Mouse (Mus musculus): Measurements from ENCODE around the gene Tctex1d1. TPM values are rescaled to one million over a fixed set of nuclear protein-coding genes. Genes with fewer than 3 reads are reported as not detected.

The Tctex1d1 gene
- total RNA-seq, 1 experiment from 2014 or later: not detected

DNA sequence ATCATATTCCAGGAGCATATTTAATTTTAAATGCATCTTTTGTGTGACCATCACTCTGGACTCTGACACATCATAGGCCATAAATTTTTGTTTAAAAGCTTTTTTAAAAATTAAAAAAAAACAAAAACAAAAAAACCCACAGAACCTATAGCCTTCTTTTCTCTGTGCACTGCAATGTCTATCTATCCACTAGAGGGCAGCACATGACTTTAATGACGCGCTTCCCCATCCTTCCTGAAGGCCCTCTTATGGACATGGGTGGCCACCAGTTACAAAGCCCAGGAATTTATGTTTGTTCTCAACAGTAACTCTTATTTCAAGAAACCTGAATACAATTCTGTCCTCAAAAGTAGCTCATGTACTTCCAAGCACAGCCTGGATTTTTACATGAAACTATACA is 8.5 kb downstream of the Tctex1d1 start:
- peak; percentile 79; the same call in 1 of the 2 replicates for ATAC-seq (ENCODE audit: extremely low read depth, insufficient number of reproducible peaks, low FRiP score, poor library complexity, severe bottlenecking)

GRCm38 (mm10) chr4:102987325-102987724 is 8.9 kb downstream of the Tctex1d1 start:
- ATAC-seq (ENCODE audit: extremely low read depth, insufficient number of reproducible peaks, low FRiP score, poor library complexity, severe bottlenecking): no peak

- ATAC-seq (ENCODE audit: extremely low read depth, insufficient number of reproducible peaks, low FRiP score, poor library complexity, severe bottlenecking): no peak
Observed at GRCm38 (mm10) chr4:102987756-102988155, 9.3 kb downstream of the Tctex1d1 start.

DNA sequence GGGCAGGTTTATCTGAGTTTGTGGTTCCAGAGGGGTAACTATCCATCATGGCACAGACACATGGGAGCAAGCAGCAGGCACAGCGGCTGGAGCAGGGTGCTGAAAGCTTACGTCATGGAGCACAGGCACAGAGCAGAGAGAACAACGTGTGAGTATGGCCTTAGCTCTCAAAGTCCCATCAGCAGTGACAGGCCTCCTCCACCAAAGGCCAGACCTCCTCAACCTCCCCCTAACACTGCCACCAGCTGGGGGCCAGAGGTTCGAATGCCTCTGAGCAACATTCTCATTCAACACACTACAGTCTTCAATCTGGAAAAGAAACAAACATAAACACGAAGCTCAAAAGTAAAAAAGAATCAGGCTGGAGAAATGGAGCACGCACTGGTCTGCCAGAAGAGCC is 10.1 kb downstream of the Tctex1d1 start:
- ATAC-seq (ENCODE audit: extremely low read depth, insufficient number of reproducible peaks, low FRiP score, poor library complexity, severe bottlenecking): no peak

DNA sequence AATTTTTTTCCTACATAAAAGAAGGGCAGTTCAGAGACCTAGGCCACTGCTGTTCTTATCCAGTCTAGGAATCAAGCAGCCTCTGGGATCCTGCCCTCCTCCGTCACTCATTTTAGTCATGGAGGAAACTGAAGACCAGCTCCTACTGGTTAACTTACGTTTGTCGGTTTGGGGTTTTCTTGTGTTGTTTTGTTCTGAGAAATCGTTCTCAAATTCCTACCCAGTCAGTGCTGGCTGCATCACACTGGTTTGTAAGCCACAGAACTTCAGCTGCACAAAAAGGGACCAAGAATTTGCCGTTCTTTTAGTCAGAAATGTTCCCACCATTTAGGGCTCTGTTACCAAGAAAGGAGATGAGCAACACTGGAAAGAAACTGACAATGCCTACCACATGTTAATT is 11.0 kb downstream of the Tctex1d1 start:
- ATAC-seq (ENCODE audit: extremely low read depth, insufficient number of reproducible peaks, low FRiP score, poor library complexity, severe bottlenecking): no peak

DNA sequence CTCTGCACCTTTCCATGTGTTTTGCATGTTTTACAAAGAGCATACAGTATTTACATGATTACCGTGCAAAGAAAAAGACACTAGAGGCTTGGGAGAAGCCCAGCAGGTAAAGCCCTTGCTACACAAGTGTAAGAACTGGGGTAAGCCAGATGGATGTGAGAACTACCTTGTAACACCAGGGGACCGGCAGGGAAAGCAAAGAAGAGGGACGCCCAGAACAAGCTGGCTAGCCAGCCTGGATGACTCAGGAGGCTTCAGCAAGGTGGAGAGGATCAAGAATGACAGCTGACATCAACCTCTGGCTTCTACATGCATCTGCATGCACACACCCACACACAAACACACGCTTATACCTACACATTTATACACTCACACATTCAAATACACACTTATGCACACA is 11.6 kb downstream of the Tctex1d1 start:
- ATAC-seq (ENCODE audit: extremely low read depth, insufficient number of reproducible peaks, low FRiP score, poor library complexity, severe bottlenecking): no peak

- no peak for ATAC-seq (ENCODE audit: extremely low read depth, insufficient number of reproducible peaks, low FRiP score, poor library complexity, severe bottlenecking)
Observed at GRCm38 (mm10) chr4:102990595-102991340, 12.4 kb downstream of the Tctex1d1 start.

- ATAC-seq (ENCODE audit: extremely low read depth, insufficient number of reproducible peaks, low FRiP score, poor library complexity, severe bottlenecking): no peak
Observed at GRCm38 (mm10) chr4:102991685-102992084, 13.3 kb downstream of the Tctex1d1 start.

DNA sequence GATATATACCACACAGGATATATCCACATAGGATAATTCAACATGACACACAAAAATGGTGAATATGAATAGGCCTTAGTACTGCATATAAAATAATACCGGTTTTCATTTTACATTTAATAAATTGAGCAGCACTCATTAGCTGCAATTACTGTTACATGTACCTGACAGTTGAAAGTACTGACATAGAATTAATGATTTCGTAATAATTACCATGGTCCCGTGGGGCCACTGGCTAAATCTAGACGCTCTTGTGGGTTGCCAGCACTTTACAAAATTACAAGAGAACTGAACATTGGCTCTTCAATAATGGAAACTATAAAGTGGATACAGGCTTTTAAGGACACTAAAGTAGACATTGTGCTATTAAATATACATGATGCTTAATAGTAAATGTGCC is 26.3 kb downstream of the Tctex1d1 start:
- ATAC-seq (ENCODE audit: extremely low read depth, insufficient number of reproducible peaks, low FRiP score, poor library complexity, severe bottlenecking): no peak

GRCm38 (mm10) chr4:103005190-103005945 is 27.0 kb downstream of the Tctex1d1 start:
- ATAC-seq (ENCODE audit: extremely low read depth, insufficient number of reproducible peaks, low FRiP score, poor library complexity, severe bottlenecking): no peak

DNA sequence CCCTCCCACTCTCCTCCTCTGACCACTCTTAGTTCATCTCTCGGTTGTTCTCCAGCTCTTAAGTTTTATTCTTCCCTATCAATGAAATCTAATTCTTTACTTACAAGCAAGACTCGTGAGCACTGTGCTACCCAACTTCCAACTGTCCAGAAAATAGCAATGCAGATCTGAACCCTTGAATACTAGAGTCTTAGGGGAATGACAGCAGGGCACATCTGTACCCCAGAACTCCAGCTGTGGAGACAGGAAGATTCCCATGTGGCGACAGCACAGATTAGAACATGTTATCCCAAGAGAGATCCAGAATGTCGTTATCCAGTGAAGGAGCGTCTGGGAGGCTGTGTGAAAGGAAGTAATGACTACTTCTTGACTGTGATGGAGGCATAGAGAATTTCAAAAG is 27.9 kb downstream of the Tctex1d1 start:
- ATAC-seq (ENCODE audit: extremely low read depth, insufficient number of reproducible peaks, low FRiP score, poor library complexity, severe bottlenecking): no peak

GRCm38 (mm10) chr4:103006943-103007418 is 28.6 kb downstream of the Tctex1d1 start:
- ATAC-seq (ENCODE audit: extremely low read depth, insufficient number of reproducible peaks, low FRiP score, poor library complexity, severe bottlenecking): no peak

DNA sequence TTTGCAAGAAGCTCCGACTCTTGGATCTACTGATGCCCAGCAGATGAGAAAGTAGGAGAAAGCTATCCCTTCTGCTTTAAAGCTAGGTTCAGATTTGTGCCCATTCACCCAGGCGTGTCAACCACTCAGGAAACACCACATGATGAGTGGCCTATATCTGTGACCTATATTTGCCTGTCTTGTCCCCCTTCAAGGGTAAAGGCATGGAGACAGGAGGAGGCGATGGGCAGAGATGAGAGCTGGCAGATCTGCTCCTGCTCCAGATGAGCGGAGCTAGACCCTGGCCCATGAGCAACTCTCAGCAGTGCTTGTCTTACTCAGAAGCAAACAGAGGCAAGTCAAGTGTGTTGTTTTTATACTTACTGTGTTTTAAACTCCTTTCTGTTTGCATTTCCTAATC is 32.3 kb downstream of the Tctex1d1 start:
- ATAC-seq (ENCODE audit: extremely low read depth, insufficient number of reproducible peaks, low FRiP score, poor library complexity, severe bottlenecking): no peak

DNA sequence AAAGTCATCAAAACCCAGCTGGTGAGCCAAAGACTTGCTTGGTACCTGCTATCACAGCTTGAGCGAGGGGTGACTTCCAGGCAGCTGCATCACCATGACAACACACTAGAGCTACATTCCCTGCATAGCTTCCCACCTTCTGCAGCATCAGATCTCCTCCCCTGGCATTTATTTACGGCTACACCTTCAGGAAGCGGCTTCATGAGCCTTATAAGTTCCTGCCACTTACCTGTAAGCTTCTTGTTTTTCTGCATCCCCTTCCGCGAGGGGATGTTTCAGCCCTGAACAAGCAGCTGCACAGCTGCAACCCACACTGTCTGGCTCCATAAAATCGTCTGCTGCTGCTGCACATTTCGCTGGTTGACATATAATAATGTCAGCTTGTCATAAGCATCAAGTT is 33.4 kb downstream of the Tctex1d1 start:
- no peak for ATAC-seq (ENCODE audit: extremely low read depth, insufficient number of reproducible peaks, low FRiP score, poor library complexity, severe bottlenecking)

DNA sequence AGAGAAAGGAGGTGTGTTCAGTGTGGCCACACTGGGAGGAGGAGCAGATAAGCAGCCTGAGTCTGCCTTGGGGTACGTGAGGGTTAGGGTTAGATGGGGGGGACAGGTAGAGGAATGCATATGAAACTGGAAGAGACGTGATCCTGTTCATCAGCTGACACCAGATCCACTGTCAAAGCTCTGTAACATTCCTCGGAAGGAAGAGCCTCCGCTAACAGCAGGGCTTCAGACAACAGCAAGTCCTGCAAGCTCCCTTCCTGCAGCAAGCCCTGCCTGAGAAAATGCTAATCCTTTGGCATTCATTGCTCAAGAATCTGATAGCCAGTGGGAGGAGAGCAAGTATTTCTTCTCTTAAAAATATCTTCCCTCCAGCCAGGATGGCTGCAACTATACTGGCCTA is 35.1 kb downstream of the Tctex1d1 start:
- ATAC-seq (ENCODE audit: extremely low read depth, insufficient number of reproducible peaks, low FRiP score, poor library complexity, severe bottlenecking): no peak

DNA sequence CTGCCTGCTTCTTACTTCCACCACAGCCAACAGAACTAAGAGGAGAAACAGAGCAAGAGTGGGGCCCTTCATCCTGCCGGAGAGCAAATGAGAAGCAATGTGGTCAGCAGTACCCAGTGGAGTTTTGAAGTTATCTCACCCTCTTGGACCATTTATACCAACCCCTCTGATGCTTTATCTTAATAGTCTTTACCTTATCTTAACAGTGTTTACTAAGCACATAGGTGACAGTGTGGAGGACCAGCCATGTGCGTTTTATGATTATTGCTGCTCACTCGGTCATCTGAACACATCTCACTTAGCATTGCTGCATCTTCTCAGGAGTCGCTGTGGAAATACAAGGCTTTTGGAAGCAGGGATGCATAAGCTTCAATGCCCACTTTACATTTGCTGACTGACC is 48.2 kb downstream of the Tctex1d1 start, which contains the start of gene Insl5:
Gene Insl5 (minus strand): TSS at position 222 of the 400 bp plus-strand sequence.
- no peak for ATAC-seq (ENCODE audit: extremely low read depth, insufficient number of reproducible peaks, low FRiP score, poor library complexity, severe bottlenecking)

DNA sequence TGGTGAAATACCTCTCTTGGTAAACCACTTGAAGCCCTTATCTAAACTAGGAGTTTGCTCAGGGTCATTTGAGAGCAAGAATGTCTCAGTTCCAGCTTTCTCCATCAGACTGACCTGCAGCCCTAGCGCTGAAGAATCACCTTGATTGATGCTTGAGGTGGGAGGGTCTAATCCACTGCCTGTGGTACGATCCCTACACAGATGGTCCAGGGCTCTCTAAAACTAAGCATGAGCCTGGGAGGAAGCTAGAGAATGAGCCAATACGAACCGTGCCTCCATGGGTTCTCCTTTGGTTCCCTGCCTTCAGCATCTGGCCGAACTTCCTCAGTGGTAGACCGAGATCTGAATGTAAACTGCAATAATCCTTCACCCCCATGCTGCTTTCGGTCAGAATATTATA is 49.3 kb downstream of the Tctex1d1 start:
- no peak for ATAC-seq (ENCODE audit: extremely low read depth, insufficient number of reproducible peaks, low FRiP score, poor library complexity, severe bottlenecking)

DNA sequence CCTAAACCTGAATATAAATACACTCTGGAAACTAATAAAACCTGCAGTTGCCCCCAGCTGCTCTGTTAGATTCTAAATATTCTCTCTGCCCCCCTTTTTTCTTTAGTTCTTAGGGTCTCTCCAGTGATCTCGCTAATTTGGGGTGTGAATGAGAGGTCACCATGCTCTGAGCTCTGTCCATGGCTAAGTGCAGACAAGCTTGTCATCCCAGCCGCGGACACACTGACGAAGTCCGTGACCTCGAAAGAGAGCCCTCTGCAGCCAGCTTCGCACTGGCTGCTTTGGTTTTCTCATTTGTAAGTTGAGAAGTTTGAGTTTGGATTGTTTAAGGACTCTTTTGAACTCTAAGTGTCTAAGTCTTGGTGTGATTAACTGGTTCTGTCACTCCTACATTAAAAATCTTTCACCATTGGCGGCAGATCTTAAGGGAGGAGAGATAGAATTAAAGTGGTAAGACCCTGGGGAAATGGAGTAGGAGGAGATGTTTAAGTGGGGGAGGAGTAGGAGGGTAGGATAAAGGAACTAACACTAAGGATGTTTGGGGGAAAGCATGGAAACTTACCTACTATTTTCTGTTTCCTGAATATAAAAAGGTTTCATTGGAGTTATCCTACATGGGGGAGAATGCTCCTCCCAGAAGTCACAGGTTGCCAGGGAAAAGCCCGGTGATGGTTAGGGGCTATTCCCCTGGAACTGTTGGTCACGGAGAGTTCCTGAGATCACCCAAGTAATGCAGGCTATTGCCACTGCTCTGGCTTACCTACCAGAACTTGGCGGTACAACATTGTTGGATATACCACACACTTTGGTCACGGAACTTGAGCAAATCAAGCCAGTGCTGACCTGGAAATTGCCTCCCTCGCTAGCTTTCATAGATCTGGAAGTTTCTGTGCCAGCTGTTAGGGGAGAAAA is 50.0 kb downstream of the Tctex1d1 start:
- ATAC-seq (ENCODE audit: extremely low read depth, insufficient number of reproducible peaks, low FRiP score, poor library complexity, severe bottlenecking): no peak

DNA sequence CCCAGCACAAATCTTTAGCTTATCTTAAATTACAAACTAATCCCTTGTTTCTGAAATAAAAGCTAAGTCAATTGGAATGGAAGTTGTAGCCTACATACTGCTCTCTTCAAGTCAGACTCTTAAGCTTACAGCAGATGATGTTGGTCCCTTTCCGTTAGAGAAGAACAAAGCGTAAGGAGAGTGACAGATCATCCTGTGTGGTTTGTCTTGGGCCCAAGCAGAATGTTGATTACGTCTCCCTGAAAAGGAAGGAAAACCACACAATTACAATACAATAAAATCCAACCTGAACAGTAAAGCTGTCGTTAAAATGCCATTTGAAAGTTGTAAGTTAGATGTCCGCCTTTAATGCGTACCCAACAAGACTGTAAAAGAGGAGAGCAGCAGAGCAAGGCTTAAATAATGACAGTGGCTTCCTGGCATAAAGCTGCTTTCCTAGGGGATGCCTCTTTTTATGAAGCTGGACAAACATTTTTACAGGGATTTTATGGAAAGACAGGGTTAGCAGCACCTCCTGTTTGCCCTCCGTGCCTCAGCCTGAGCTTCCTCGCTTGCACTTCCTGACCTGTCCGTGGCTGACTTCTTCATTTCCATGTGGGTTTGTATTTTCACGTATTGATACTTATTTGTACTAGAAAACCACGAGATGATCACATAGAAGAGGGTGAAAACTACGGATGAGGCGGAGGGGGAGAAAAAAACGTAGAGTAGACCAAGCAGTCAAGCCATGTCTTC is 60.9 kb downstream of the Tctex1d1 start:
- ATAC-seq (ENCODE audit: extremely low read depth, insufficient number of reproducible peaks, low FRiP score, poor library complexity, severe bottlenecking): no peak
